Mouse (Mus musculus) forebrain, embryonic 11.5 days (tissue): ENCODE measurements around the gene Hbb-bs. TPM values are rescaled to one million over a fixed set of nuclear protein-coding genes. Genes with fewer than 3 reads are reported as not detected.

ENCODE experiments used
- ATAC-seq: fragments of 200-750 bp; cut with Nextera tagmentation; replicated peaks from 2 replicates; pipeline ENCODE4 v1.8.0; 2017; ENCODE audit warnings: moderate TSS enrichment; ENCODE audit not compliant: low FRiP score
- DNase-seq: peaks from one replicate; pipeline ENCODE4 v3.0.0-alpha.2; 2017; ENCODE audit warnings: low spot score
- H3K27ac ChIP-seq: fragments of 300-500 bp; sonication (generic); 2 replicates; pipeline ENCODE4 v1.5.1; 2014; ENCODE audit warnings: low read depth, low read length
- H3K27me3 ChIP-seq: fragments of 300-500 bp; sonication (generic); 2 replicates; pipeline ENCODE4 v1.6.1; 2014; ENCODE audit warnings: mild to moderate bottlenecking, low read length, mixed read lengths; ENCODE audit not compliant: control insufficient read depth, insufficient read depth
- H3K36me3 ChIP-seq: fragments of 300-500 bp; sonication (generic); 2 replicates; pipeline ENCODE4 v1.6.1; 2014; ENCODE audit warnings: mild to moderate bottlenecking, low read length, moderate library complexity, mixed read lengths; ENCODE audit not compliant: control insufficient read depth, insufficient read depth
- H3K4me1 ChIP-seq: fragments of 300-500 bp; sonication (generic); replicated peaks from 2 replicates; pipeline ENCODE4 v1.6.1; 2014; ENCODE audit warnings: low read length, mixed read lengths; ENCODE audit not compliant: control insufficient read depth, insufficient read depth
- H3K4me2 ChIP-seq: fragments of 300-500 bp; sonication (generic); 2 replicates; pipeline ENCODE4 v1.6.1; 2014; ENCODE audit warnings: low read depth, mild to moderate bottlenecking, low read length, moderate library complexity, mixed read lengths; ENCODE audit not compliant: severe bottlenecking
- H3K4me3 ChIP-seq: fragments of 300-500 bp; sonication (generic); 2 replicates; pipeline ENCODE4 v1.5.1; 2014; ENCODE audit warnings: low read depth, low read length
- H3K9ac ChIP-seq: fragments of 300-500 bp; sonication (generic); 2 replicates; pipeline ENCODE4 v1.6.1; 2014; ENCODE audit warnings: low read length
- H3K9me3 ChIP-seq: fragments of 300-500 bp; sonication (generic); 2 replicates; pipeline ENCODE4 v1.6.1; 2016; ENCODE audit warnings: low read length, mixed read lengths; ENCODE audit not compliant: control insufficient read depth
- WGBS: fragments of 180-500 bp; shearing (Covaris S2); extraction: QIAGEN DNeasy Blood & Tissue Kit; methylation state at CpG from one replicate; pipeline ENCODE4 v1.1.7; 2014; 5-methylcytosine and 5-hydroxymethylcytosine counted together
- polyA plus RNA-seq: library from polyadenylated mRNA; unstranded; fragments of >200 nt; fragmentation: Nextera tagmentation; extraction: Ambion mirVana; gene quantifications from 2 replicates; pipeline ENCODE4 v1.2.1, GENCODE M21; 2014

Gene Hbb-bs
- 254 and 256 TPM in 2 replicates for polyA plus RNA-seq

DNA sequence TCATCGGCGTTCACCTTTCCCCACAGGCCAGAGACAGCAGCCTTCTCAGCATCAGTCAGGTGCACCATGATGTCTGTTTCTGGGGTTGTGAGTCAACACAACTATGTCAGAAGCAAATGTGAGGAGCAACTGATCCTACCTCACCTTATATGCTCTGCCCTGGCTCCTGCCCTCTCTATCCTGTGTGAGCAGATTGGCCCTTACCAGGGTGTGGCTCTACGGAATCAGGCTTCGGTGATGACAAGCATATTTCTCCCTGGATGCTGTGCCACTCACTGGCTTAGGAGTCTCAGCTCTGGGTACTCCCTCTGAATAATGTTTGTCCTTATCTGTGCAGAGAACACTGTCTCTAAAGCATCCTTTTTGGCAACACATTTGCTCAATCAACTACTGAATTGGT, at the start of gene Hbb-bs:
Gene Hbb-bs (minus strand): TSS at position 289 of the 400 bp plus-strand sequence.
- H3K9ac ChIP-seq: no peak within 1 kb of the TSS
- ATAC-seq: no peak

DNA sequence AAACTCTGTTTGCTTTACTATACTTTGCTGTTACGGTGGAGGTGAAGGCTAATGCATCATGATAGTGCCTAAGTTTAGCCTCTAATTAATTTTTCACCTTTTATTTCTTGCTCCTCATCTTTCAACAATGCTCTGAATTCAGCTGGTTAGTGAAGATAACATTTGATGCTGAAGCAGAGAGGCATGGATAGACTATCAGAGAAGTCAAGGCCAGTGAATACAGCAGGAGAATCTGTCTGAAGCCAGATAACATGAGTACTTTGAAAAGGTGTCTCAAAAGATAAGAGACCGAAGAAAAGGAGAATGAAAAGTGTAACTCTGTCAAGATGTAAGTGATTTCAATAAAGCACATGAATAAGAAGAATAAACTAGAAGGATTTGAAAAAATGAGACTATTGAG, 49.2 kb upstream of the Hbb-bs start:
- Histone ChIP-seq H3K4me2 (no peak overlapping the region), H3K9ac (no peak overlapping the region), H3K4me3 (no peak overlapping the region), H3K4me1 (no peaks in the 10 kb centered on the region), H3K27me3 (no peaks in the 10 kb centered on the region), H3K36me3 (no peaks in the 10 kb centered on the region), H3K27ac (no peak overlapping the region), H3K9me3 (no peaks in the 10 kb centered on the region)
- DNase-seq (no peak), ATAC-seq (no peak)
- WGBS: 93% methylated on average over 2 of the region's 2 CpGs

More for the DNA sequence above, at the start of gene Hbb-bs:
- Histone ChIP-seq H3K4me1 (no peaks in the 10 kb centered on the region), H3K9me3 (no peaks in the 10 kb centered on the region), H3K4me3 (no peak within 1 kb of the TSS), H3K27me3 (no peaks in the 10 kb centered on the region), H3K36me3 (no peaks in the 10 kb centered on the region), H3K27ac (no peak within 1 kb of the TSS), H3K4me2 (no peak within 1 kb of the TSS)
- 89% methylated on average over 4 of the region's 4 CpGs for WGBS
- no peak for DNase-seq

DNA sequence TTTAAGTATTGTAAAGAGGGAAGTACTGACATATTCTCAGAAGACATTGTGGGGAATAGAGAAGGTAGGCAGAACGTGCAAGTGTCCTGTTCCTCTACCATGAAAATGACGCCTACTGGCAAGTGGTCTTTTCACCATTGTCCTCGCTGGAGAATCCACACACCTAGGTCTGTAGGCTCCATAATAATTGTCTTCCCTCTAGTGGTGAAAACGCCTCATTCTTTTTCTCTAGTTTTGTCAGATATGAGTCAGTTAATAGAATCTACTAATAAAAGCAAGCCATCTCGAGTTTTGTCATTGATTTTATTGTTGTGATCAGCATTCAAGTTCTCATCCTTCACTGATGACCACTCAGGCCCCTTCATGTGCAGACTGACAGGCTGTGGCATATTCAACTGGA, 46.6 kb upstream of the Hbb-bs start:
- Histone ChIP-seq H3K27me3 (no peaks in the 10 kb centered on the region), H3K4me2 (no peak overlapping the region), H3K4me3 (no peak overlapping the region), H3K9me3 (no peaks in the 10 kb centered on the region), H3K27ac (no peak overlapping the region), H3K4me1 (no peaks in the 10 kb centered on the region), H3K36me3 (no peaks in the 10 kb centered on the region), H3K9ac (no peak overlapping the region)
- DNase-seq (no peak), ATAC-seq (no peak)
- WGBS: 54% methylated on average over 5 of the region's 5 CpGs

DNA sequence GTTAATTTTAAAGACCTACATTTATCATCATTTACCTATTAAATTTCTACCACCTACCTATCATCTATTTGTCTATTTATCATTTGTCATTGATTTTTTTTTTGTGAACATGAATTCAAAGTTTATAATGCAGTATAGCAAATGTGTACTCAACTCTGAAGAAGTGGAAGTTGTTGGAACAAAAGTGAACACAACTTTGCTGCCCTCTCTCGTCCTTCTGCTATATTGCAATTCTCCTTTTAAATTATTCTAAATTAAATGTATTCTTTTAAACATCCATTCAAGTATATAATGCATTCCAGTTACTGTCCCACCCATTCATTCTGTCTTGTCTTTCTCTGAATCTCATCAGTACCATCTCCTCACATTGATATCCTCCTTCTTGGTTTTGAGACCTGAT, 45.2 kb upstream of the Hbb-bs start:
- Histone ChIP-seq H3K4me3 (no peak overlapping the region), H3K4me2 (no peak overlapping the region), H3K27ac (no peak overlapping the region), H3K27me3 (no peaks in the 10 kb centered on the region), H3K9ac (no peak overlapping the region), H3K9me3 (no peaks in the 10 kb centered on the region), H3K36me3 (no peaks in the 10 kb centered on the region), H3K4me1 (no peaks in the 10 kb centered on the region)
- no peak for DNase-seq
- no peak for ATAC-seq
- WGBS: 9% methylated on average over 1 of the region's 1 CpGs

DNA sequence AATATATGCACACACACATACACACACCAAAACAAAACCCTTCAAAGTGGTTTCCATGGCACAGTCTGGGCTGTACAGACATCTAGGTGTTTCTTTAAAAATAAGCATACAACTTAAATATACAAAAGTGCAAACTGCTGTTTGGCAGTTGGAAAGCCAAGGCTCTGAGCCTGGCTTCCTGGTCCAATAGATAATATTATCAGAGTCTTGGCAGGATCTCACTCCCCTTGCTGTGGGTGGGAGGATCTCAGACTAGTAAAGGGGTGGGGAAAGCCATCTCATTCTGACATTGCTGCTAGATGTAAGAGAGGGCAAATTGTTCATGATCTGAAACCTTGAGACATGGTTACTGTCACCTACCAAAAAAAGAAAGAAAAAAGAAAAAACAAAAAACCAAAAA, 42.8 kb upstream of the Hbb-bs start:
- H3K27ac ChIP-seq: no peak overlapping the region
- no peak overlapping the region for H3K4me3 ChIP-seq
- no peak overlapping the region for H3K4me2 ChIP-seq
- ATAC-seq (no peak), DNase-seq (no peak)
- no peak overlapping the region for H3K9ac ChIP-seq
- H3K36me3 ChIP-seq: no peaks in the 10 kb centered on the region
- no peaks in the 10 kb centered on the region for H3K9me3 ChIP-seq
- no peaks in the 10 kb centered on the region for H3K4me1 ChIP-seq
- H3K27me3 ChIP-seq: no peaks in the 10 kb centered on the region

DNA sequence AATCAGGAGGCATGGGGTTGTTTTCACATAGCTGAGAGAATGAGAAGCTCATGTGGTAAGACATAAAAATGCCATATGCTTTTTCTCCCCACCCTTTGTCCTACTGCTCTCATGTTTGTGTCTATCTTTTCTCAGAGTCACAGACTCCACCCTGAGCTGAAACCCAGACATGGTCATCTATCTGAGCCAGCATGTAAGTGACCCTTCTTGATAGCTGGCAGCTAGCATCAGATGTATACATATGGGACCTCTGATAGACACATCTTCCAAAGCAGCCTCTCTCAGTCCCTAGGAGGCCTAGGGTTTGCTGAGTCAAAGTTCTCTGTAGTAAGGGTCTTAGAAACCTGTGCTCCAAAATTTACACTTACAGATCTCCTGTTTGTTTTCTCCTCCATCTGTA, 37.8 kb upstream of the Hbb-bs start:
- Histone ChIP-seq H3K9me3 (no peaks in the 10 kb centered on the region), H3K4me2 (no peak overlapping the region), H3K36me3 (no peaks in the 10 kb centered on the region), H3K27me3 (no peaks in the 10 kb centered on the region), H3K4me1 (no peaks in the 10 kb centered on the region), H3K27ac (no peak overlapping the region), H3K9ac (no peak overlapping the region), H3K4me3 (no peak overlapping the region)
- no peak for DNase-seq
- ATAC-seq: 0 out of 2 replicates have a peak, but pooled peaks have one; percentile 18

DNA sequence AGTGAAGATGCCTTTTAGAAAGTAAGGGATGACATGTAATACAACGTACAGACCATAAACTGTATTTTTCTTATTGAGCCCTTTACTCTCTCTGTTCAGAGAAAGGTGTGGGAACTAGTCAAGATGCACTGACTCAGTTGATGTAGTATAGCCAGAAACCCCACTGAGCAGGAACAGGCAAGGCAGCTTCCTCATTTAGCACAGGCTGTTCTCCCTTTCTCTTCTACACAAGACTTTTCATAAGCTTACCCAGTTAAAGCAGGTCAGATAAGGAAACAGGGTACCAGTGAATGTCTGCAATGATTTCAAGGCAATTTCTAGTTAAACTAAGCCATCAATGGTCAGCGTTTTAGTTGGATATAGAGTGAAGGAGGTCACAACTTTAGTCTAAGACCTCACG, 33.6 kb upstream of the Hbb-bs start:
- Histone ChIP-seq H3K36me3 (no peaks in the 10 kb centered on the region), H3K9ac (no peak overlapping the region), H3K9me3 (no peaks in the 10 kb centered on the region), H3K27me3 (no peaks in the 10 kb centered on the region), H3K4me3 (no peak overlapping the region), H3K4me2 (no peak overlapping the region), H3K27ac (no peak overlapping the region), H3K4me1 (no peaks in the 10 kb centered on the region)
- WGBS: 81% methylated on average over 3 of the region's 3 CpGs
- DNase-seq (no peak), ATAC-seq (no peak)

DNA sequence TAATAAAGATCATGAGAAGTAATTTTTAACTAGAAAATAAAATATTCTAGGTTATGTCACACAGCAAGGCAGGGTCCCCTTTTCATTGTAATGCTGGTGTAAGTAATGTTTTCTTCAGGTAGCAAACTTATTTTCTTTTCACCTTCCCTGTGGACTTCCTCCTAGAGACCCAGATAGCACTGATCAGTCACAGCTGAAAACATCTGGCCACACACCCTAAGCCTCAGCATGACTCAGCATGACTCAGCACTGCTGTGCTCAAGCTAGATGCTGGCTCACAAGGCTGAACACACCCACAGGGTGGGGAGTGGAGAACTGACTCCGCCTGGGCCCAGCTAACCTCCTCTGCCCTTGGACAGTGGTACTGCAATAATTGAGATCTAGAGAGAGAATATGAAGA, 33.0 kb upstream of the Hbb-bs start:
- H3K27me3 ChIP-seq: no peaks in the 10 kb centered on the region
- ATAC-seq (peak; percentile 56; the same call in 1 of the 2 replicates), DNase-seq (peak; percentile 60)
- no peak overlapping the region for H3K4me3 ChIP-seq
- no peak overlapping the region for H3K4me2 ChIP-seq
- H3K4me1 ChIP-seq: no peaks in the 10 kb centered on the region
- 50% methylated on average over 1 of the region's 1 CpGs for WGBS
- no peaks in the 10 kb centered on the region for H3K9me3 ChIP-seq
- H3K36me3 ChIP-seq: no peaks in the 10 kb centered on the region
- H3K9ac ChIP-seq: no peak overlapping the region
- H3K27ac ChIP-seq: no peak overlapping the region

DNA sequence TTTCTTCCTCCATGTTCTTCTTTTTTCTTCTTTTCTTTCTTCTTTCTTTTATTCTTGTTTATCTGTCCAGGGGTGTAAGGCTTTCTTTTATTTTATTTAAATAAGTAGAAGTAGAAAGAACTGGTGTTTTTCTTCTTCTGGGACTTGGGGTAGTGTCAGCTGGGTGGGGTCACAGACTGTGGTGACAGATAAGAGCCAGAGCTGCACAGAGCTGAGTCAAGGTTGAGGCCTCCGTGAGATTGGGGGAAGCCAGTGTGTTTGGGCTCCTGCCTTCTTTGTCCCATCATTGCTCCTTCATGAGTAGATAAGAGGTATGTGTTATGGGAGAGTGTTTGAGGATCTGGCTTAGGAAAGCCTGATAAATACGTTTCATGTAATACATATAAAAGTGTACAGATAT, 31.2 kb upstream of the Hbb-bs start:
- no peak overlapping the region for H3K27ac ChIP-seq
- DNase-seq (no peak), ATAC-seq (no peak)
- no peak overlapping the region for H3K4me2 ChIP-seq
- 75% methylated on average over 2 of the region's 2 CpGs for WGBS
- H3K9me3 ChIP-seq: no peaks in the 10 kb centered on the region
- no peak overlapping the region for H3K4me3 ChIP-seq
- H3K4me1 ChIP-seq: no peaks in the 10 kb centered on the region
- no peaks in the 10 kb centered on the region for H3K36me3 ChIP-seq
- no peak overlapping the region for H3K9ac ChIP-seq
- H3K27me3 ChIP-seq: no peaks in the 10 kb centered on the region
